Mouse (Mus musculus) G1E (cell line): ENCODE results near the gene Samhd1.

Experiments
- CTCF ChIP-seq: IDR thresholded peaks from 2 replicates; pipeline ENCODE4 v1.5.1; 2012; ENCODE audit warnings: low read depth, low read length, inconsistent platforms, mixed read lengths
- GATA1 ChIP-seq: IDR thresholded peaks from 2 replicates; pipeline ENCODE4 v1.6.1; 2012; ENCODE audit warnings: borderline replicate concordance, low read length, inconsistent platforms, mixed read lengths
- GATA2 ChIP-seq: IDR thresholded peaks from 2 replicates; pipeline ENCODE4 v1.6.1; 2012; ENCODE audit warnings: low read depth, low read length, inconsistent platforms, borderline replicate concordance
- POLR2AphosphoS5 ChIP-seq: IDR thresholded peaks from 2 replicates; pipeline ENCODE4 v1.6.1; 2012; ENCODE audit warnings: low read depth, low read length, inconsistent platforms; ENCODE audit not compliant: insufficient replicate concordance
- TAL1 ChIP-seq: conservative IDR thresholded peaks from 2 replicates; pipeline ENCODE4 v1.6.1; 2012; ENCODE audit warnings: low read depth, low read length, inconsistent platforms, mixed read lengths

GRCm38 (mm10) chr2:157125246-157125645, 9.8 kb downstream of the Samhd1 start:
- TF ChIP-seq CTCF (no peak), TAL1 (no peak), POLR2AphosphoS5 (no peak), GATA1 (no peak), GATA2 (no peak)
